Mouse (Mus musculus) kidney, adult 2 months (tissue): ENCODE measurements at regions not wholly inside any gene's neighbourhood (a gene's known extent, or its start where the extent isn't known, plus 50 kb on each side); places are given as distances from the start of the nearest gene placed in this dataset.

Source experiments
- CTCF ChIP-seq: fragments of 200-500 bp; conservative IDR thresholded peaks from 2 replicates; pipeline ENCODE4 v1.5.1; 2011; ENCODE audit warnings: low read depth, mild to moderate bottlenecking, control low read depth, low read length, moderate library complexity, mixed read lengths; ENCODE audit not compliant: insufficient read depth, insufficient read length
- POLR2A ChIP-seq: fragments of 200-500 bp; IDR thresholded peaks from one replicate; pipeline ENCODE4 v1.6.1; 2011; ENCODE audit warnings: low read depth, low read length, control low read depth

- no peak for TF ChIP-seq POLR2A
- TF ChIP-seq CTCF = no peak
Measured at GRCm38 (mm10) chr2:63832041-63832714, 265.7 kb downstream of the Fign start.
